Mouse (Mus musculus): Measurements from ENCODE around the gene Wnt9b.
"Not testable (repeated sequence)": the region's sequence is repeated elsewhere in the genome, so short reads cannot be mapped to it uniquely, and the experiment has no call there.

The Wnt9b gene

DNA sequence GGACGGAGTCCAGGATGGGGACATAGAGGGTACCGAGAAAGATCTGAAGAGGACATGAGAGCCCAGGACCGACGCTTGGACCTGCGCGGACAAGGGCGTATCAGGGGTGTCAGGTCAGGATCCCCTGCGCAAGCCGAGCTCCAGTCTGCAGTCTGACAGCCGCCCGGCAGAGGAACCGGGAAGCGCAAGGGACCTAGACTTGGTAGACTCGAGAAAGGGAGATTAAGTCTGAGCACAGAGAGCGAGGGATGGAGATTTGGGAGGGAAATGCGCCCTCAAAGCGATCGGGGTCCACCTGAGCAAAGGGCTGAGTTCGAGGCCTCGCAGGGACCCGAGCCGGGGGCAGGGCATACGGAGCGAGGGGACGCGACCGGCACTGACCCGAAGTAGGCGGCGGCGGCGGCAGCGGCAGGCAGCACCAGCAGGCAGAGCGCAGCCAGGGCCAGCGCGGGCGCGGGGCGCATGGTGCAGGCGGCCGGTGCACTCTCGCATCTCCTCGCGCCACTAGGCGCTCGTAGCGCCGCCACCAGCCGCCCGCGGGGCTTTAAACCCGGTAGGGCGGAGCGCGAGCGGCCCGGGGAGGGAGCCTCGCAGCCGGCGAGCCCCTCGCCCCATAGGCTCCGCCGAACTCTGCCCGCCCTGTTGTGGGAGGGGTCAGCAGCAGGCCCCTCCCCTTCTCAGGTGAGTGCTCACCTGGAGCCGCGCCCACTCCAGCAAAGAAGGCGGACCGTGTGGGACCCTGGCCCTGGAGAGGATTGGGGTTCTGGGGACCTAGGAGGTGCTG is at the start of gene Wnt9b:
Wnt9b (minus strand) TSS at position 516 of the 784 bp plus-strand sequence.
- no peak for DNase-seq (ENCODE audit: low read depth, low spot score)

DNA sequence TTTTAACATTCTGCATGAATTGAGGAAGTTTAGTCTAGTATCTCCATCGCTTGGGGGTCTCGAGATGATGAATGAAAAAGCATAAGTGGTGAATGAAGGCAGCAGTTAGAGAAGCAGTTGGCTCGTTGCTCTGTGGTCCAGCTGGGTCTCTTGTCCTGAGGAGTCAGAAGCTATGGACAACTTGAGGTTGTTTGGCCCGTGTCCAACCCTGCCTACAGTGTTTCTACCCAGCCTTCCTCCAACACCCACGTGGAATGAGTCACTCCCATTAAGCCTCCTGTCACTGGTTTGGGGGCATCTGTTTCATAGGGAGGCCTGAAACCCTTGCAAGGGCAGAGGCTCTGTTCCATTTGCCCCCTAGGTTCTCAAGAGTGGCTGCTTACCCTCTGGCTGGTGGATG is 40.3 kb upstream of the Wnt9b start:
- no peak for DNase-seq (ENCODE audit: low read depth, low spot score)

DNA sequence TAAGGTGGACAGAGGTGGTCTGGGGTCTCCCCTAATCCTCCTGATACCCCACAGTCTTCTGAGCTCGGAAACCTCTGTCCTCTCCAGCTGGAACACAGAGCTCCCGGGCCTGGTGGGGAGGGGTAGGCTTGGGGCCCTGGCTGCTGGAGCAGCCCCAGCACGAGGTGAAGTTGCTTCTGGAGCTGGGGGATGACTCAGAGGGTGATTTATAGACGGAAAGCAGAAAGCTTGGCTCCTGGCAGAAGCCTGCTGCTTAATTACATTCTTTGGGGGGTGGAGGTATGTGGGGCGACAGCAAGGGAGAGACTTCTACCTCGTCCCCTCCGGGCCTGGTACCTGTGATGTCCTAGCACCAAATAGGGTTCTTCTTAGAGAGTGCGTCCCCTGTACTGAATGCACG is 30.5 kb upstream of the Wnt9b start:
- no peak for DNase-seq (ENCODE audit: low read depth, low spot score)

DNA sequence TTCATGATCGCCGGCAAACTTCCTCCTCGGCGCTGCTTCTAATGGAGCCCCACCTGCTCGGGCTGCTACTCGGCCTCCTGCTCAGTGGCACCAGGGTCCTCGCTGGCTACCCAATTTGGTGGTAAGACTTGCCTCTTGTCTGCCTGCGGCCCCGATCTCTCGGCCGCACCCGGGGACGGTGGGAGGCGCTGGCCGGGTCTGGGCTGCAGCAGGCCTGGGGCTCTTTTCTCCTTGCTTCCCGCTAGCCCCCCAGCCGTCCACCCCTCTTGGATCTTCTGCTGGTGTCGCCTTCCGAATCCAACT is 24.6 kb upstream of the Wnt9b start:
- no peak for DNase-seq (ENCODE audit: low read depth, low spot score)

DNA sequence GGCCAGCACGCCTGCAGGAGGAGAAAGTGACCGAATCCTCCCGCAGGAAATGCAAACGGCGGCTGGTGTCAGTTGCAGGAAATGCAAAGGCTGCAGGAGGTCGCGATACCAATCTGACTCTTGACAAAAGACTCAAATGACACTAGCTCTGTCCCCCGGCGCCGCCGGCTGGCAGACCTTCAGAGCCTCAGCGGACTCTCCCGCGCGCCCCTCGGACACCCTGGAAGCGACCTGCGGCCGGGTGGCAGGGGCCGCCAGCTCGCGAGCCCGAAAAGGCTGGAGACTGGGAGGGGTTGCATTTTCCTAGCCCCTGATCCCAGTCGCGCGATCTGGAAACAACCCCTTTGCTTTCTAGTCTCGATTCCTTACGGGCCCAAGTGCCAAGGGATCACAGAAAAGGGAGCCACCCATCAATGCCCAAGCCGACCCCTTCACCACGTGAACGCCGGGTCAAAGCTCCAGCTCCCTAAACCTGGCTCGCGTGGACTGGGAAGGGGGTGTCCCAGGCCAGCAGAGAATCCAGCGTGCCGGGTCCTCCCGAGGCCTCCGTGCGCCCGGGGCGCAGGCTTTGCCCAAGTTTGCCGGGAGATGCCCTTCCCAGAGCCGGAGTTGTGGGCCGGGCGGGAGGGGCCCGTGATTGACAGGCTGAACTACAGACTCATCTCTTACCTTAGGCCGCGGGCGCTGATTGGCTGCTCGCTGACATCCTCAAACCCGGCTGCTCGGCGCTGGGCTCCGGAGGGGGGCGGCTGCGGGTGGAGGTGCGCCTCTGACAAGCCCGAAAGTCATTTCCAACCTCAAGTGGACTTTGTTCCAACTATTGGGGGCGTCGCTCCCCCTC is 24.0 kb upstream of the Wnt9b start, which contains the start of gene Wnt3:
Wnt3 (plus strand) TSS at position 764 of the 841 bp plus-strand sequence.
- DNase-seq (ENCODE audit: low read depth, low spot score): no peak

DNA sequence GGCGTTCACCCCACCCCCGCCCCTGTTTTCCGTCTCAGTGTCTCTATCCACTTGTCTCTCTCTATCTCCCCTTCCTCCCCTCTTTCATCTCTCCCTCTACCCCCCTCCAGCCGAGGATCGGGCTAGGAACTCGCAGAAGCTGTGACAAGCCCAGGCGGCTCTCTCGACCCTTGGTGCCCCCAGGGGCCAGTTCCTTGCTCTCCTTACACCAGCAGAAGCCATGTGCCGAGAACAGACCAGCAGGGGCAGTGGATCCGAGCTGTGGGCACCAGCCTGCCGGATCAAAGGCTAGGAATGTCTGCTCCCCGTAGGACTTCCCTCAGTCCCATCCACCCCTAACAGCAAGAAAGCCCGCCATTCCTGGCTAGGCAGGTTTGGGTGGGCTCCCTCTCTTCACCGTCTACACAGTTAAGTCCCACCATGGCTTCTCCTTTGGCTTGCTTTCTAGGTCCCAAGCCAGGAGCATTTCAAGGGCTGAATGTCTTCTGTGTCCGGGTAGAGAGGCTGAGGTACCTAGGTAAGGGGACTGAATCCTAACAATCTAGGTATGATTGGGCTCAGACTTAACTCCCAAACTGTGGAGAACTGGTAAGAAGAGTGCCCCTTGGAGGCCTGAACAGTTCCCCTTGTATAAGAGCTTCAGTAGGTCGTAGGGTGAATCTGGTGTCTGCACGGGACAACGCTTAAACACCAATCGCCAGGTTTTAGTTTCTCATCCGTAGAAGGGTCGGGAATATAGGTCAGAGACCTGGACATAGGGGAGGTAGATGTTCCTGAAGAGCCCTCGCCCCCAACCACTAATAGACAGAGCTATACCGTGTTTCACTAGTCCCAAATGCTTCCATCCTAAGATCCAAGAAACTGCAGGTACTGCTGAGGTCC is 23.1 kb upstream of the Wnt9b start:
- no peak for DNase-seq (ENCODE audit: low read depth, low spot score)

DNA sequence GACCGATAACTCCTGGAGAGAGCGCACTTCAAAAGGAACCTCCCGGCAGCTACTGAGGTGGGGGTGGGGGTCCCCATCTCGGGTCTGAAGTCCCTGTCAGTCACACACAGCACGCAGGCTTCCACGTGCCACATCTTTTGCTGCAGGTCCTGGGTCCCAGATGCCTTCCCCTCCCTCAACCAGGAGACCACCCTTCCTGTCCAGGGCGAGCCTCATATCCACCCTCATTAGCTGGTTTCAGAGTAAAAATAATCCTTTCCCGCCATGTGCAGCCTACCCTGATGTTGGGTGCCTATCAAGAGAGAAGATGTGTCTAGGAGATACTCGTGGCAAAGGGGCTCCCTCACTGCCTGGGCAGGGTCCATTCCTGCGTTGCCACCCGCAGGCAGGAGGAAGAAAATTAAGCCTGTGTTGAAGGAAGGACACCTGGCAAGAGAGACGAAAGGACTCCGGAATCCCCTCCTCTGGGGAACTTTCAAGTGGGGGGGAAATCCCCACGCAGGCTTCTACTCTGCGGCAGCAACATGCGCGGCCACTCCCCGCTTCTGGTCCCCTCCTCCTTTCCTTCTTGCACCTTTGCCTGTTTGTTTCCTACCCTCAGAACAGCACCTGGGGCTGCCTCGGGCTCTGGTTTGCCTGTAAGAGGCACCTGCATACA is 21.7 kb upstream of the Wnt9b start:
- DNase-seq (ENCODE audit: low read depth, low spot score): no peak

DNA sequence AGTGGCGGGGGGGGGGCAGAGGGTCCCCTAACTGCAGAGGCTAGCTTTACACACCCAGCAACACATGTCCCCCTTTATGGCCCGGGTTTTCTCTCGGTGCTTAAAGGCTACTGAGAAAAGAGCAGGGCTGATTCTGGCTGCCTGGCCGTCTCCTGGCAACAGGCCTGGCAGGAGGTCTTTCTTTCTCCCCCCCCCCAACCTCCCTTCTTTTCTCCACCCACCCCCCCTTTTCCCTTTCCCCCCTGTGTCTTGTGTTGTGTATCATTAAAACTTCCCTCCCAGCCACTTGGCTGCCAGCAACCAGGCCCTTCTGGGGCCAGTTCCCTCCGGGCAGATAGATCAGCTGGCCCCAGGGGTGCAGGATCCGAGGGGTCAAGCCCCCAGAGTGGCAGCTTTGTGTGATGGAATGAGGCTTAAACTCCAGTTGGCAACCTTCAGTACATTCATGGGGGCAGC is 16.0 kb upstream of the Wnt9b start:
- DNase-seq (ENCODE audit: low read depth, low spot score): no peak

DNA sequence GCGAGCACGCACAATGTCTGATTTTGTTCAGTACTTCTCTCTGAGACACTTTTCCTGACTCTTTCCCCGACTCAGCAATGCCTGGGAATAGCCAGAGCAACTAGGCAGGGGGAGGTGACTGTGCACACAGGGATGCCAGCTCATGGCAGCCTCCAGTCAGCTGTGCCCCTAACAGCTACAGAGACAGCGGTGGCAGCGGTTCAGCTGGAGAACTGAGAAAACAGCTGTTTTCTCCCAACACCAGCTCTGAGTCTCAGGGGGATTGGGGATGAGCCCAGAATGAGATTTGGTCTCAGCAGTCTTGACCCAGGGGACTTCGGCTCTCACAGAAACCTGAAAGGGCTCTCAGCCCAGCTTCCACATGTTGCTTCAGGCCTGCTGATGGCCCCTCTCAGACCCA is 15.0 kb upstream of the Wnt9b start:
- no peak for DNase-seq (ENCODE audit: low read depth, low spot score)

DNA sequence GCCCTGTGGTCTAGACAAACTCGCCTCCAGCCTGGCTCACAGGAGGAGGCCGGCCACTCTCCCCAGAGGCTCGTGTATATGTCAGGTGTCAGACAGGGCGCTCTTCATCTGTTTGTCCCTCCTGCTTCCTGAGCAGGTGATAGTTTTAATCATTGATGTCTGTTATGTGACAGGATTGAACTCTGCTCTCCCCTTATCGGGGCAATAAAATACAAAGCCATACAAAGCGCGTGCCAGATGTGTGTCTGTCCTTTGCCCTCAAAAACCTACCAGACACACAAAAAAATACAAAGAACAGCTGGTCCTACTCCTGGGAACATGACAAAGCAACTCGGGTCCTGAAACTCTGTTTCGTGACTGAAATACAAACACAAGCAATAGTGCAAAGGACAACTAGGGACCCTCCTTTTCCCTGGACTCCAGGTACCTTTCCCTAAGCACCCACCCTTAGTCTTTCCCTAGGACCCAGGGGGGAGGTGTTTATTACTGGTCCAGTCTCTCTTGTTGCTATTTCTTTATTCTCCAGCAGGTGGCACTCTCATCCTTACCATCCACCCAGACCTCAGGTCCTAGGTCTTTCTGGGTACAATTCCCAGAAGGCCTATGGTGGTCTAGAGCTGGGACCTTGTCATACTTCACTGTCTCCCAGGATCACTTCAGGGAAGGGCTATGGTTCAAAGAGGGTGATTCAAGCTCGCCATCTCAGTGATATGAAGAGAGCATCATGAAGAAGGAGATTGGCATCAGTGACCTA is 14.0 kb upstream of the Wnt9b start:
- DNase-seq (ENCODE audit: low read depth, low spot score): peak; percentile 15

DNA sequence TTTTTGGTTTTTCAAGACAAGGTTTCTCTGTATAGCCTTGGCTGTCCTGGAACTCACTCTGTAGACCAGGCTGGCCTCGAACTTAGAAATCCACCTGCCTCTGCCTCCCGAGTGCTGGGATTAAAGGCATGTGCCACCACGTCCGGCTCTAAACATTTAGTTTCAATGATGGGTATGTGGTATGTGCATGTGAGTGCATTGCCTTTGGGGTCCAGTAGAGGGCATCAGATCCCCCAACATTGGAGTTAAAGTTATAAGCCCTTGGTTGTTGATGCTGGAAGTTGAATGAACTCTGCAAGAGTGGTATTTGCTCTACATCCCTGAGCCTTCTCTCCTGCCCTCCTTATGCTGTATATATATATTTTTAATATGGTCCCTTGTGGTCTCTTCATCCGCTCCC is 11.3 kb upstream of the Wnt9b start:
- not testable (repeated sequence) for DNase-seq (ENCODE audit: low read depth, low spot score)

DNA sequence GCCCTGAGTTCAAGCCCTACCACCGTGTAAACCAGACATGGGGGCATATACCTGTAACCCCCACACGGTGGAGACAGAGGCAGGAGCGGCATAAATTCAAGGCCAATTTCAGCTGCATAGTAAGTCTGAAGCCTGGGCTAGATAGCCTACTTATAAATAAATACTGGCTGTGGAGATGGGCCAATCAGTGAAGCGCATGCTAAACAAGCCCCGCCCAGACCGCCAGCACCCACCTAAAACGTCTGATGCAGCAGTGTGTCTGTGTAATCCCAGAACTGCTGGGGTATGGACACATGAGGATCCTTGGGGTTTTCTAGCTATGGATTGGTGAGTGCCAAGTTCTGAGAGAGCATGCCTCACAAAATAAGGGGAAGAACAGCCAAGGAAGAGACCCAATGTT is 10.5 kb upstream of the Wnt9b start:
- DNase-seq (ENCODE audit: low read depth, low spot score): no peak

DNA sequence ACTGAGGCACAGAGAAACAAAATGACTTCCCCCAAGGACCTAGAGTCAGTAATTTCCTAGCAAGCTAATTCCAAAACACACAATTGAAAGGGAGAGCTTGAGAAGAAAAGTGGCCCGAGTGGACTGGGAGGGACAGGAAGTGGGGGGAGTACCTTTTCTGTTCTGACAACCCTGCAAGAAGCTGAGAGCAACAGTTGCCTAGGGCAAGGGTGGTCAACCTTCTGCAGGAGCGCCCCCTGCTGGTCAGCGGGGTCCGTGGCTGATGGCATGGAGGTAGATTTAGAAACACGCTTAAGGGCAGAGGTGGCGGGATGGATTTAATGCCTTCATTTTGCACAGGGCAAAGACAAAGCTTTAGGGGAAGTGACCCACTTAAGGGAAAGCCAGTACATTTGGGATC is 9.1 kb upstream of the Wnt9b start:
- DNase-seq (ENCODE audit: low read depth, low spot score): peak; percentile 14

DNA sequence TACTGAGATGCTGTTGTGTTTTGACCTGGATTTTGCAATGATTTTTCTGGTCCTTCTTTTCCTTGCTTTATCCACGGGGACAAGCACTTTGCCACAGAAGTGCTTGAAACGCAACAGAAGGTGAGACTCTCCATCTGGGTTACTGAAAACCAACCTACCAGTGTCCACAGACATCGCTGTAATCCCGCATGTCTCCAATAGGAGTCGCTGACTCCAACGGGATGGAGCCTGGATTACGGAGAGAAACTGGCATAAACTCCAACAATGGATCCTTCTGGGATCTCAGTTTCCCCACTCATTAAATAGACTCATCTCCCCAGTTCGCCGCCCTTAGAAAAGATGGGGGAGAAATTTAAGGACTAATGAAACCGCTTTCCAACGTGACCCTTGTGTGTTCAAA is 8.4 kb upstream of the Wnt9b start:
- no peak for DNase-seq (ENCODE audit: low read depth, low spot score)

DNA sequence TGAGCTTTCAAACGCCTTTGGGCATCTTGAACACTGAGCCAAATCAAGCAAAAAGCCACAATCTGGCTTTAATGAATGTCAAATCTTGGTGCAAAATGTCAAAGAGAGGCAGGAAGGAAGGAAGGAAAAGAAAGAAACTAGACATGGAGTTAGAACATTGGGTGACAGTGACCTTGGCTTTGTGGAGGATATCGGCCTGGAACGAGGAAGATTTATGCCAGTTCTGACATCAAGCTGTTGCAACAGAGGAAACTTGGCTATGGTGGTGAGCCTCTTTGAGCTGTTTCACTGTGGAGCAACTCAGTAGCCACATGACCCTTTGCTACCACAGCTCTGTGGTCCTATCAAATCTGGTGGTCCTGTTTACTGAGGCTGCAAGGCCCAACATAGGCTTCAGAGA is 991 bp upstream of the Wnt9b start:
- DNase-seq (ENCODE audit: low read depth, low spot score): no peak

DNA sequence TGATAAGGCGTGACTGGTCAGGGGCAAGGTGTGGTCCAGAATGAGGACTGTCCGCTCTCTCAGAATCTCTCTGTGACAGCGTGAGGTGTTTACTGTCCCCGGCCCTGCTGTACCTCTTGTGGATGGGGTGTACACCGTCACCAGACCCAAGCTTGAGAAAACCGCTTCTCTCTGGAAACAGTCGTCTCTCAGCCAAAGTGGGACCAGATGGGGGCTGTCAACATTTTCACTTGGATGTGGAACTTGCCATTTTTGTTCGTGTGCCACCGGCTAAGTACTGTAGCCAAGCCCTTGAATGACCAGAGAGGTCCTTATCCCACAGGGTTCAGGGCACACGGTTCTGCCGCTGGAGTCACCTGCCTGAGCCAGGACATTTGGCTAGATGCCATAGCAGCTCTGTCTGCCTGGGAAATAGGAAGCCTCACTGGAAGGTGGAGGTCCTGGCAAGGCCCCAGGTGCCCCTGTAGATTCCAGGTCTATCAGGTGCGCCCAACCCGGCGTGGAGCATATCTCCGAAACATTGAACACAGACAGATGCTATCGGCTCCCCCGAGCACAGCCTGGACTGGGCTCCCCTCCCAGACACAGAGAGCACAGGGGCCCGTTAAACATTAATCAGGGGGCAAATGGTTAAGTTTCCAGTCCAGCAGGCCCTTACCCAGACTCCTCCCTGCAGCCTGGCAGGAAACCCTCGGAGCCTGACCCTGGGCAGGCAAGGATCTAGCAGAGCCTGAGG is 14.4 kb downstream of the Wnt9b start:
- DNase-seq (ENCODE audit: low read depth, low spot score): no peak

DNA sequence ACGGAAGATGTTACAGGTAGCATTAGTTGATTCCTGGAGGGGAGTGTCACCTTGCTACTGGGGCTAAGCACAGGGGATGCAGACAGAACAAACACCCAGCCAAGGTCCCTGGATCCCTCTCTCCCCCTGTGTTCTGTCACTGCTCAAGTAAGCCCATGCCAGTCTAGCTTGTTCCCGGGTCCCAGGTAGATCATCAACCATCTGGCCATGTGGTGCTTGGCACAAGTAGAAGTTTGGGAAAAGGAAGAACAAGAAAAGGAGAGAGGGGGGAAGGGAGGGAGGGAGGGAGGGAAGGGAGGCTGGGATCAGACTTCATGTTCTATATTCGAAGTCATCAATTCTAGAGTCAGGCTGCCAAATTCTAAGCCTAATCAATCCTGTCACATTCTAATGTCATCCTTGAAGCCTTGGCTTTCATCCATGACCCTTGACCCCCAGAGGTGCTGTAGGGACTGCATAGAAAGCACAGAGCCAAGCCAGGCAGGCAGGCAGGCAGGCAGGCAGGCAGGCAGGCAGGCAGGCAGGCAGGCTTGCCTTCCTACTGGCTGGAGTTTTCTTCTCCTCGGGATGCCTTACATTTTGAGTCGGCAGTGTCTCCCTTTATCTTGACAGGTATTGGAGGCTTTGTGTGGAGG is 15.1 kb downstream of the Wnt9b start:
- no peak for DNase-seq (ENCODE audit: low read depth, low spot score)

DNA sequence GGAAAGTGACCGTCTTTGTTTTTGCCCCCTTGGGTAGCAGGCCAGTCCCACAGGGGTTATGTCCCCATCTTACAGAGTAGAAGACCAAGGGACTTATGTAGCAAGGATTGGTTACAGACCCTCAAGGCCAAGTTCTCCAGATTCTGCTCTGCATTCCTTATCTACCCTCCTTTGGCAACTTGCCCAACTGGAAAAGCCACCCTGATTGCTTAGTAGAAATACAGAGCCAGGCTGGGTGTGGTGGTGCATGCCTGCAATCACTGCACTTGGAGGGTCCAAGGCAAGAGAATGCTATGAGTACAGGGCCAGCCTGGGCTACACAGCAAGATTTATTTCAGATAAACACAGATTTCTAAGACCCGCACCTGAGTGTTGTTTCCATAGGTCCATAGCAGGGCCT is 15.7 kb downstream of the Wnt9b start:
- DNase-seq (ENCODE audit: low read depth, low spot score): no peak

DNA sequence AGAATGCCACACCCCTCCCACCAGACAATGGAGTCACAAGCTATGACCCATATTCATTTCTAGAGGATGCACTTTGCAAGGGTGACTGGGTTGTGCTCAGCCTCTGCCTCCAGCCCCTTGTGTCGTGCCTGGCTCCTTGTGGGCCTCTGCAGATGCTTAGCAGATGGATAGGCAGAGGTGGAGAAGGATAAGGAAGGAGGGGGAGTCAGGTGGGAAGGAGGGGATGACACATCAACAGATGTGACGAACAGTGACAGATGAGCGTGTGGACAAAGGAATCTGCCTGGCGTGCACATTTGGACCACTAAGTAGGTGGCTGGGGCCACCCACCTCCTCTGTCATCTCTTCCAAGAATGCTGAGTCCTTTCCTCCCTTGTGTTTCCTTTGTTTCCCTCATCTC is 16.6 kb downstream of the Wnt9b start:
- no peak for DNase-seq (ENCODE audit: low read depth, low spot score)

DNA sequence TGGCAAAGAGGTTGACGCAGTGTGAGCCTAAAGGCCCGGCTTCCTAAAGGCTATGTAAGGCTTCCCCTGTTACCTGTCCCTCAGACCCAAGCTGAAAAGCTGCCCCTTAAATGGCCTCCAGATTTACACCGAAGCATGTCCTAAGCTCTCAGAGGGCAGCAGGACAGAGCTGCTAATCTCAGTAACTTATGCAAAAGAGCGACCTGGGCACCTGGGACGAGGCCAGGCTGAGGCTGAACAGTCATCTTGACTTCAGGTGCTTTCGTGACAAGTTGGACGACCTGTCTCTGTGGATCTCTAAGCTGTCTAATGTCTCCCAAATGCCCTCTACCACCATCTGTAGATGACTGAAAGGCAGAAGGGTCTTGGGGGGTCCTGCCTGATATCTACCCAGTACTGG is 17.3 kb downstream of the Wnt9b start:
- DNase-seq (ENCODE audit: low read depth, low spot score): no peak
